Mouse (Mus musculus): ENCODE data around the gene Mrpl18.

GRCm38 (mm10) chr17:12905810-12906209, 10.3 kb downstream of the Mrpl18 start:
- no peak for TF ChIP-seq CTCF (IDR thresholded peaks at IDR 0.05; ENCODE audit: borderline replicate concordance, extremely low read depth, insufficient read depth, insufficient read length)
- TF ChIP-seq POLR2A (IDR thresholded peaks at IDR 0.05; ENCODE audit: borderline replicate concordance, extremely low read depth, insufficient read depth, insufficient read length, poor library complexity, severe bottlenecking), result no peak

All from brain, embryonic 14.5 days (tissue).